Mouse (Mus musculus) small intestine, adult 10 weeks (tissue): ENCODE measurements around the gene Cxcl12. TPM values are rescaled to one million over a fixed set of nuclear protein-coding genes. Genes with fewer than 3 reads are reported as not detected.

Experiments used
- polyA plus RNA-seq: library from polyadenylated mRNA; stranded (reverse); fragments of 350-450 nt; fragmentation: Illumina TruSeq; extraction: RNeasy Lipid Tissue Mini Kit (QIAGEN cat#74804); gene quantifications from one replicate; pipeline ENCODE4 v1.2.3, GENCODE M21; 2014; ENCODE audit warnings: low replicate concordance

Cxcl12 gene
- 62.3 TPM for polyA plus RNA-seq

GRCm38 (mm10) chr6:117168321-117169011 is at the start of gene Cxcl12:
TSS of gene Cxcl12 (plus strand) at chr6:117168535.

